Mouse (Mus musculus) lung, embryonic 16.5 days (tissue): ENCODE data around the gene Pola1. TPM values are rescaled to one million over a fixed set of nuclear protein-coding genes. Genes with fewer than 3 reads are reported as not detected.

Experiments
- ATAC-seq: fragments of 200-750 bp; cut with Nextera tagmentation; 2 replicates; pipeline ENCODE4 v1.8.0; 2017; ENCODE audit warnings: low read depth, mild to moderate bottlenecking, moderate library complexity
- H3K27ac ChIP-seq: fragments of 300-500 bp; sonication (generic); 2 replicates; pipeline ENCODE4 v1.5.1; 2014; ENCODE audit warnings: mild to moderate bottlenecking, control low read depth, low read length
- H3K27me3 ChIP-seq: fragments of 300-500 bp; sonication (generic); 2 replicates; pipeline ENCODE4 v1.6.1; 2014; ENCODE audit warnings: low read depth, low read length, mixed read lengths; ENCODE audit not compliant: control insufficient read depth, insufficient read depth
- H3K36me3 ChIP-seq: fragments of 300-500 bp; sonication (generic); 2 replicates; pipeline ENCODE4 v1.6.1; 2014; ENCODE audit warnings: low read length; ENCODE audit not compliant: control insufficient read depth, insufficient read depth
- H3K4me1 ChIP-seq: fragments of 300-500 bp; sonication (generic); replicated peaks from 2 replicates; pipeline ENCODE4 v1.6.1; 2014; ENCODE audit warnings: low read length, mixed read lengths; ENCODE audit not compliant: control insufficient read depth, insufficient read depth
- H3K4me2 ChIP-seq: fragments of 300-500 bp; sonication (generic); 2 replicates; pipeline ENCODE4 v1.6.1; 2014; ENCODE audit warnings: low read depth, low read length, control low read depth
- H3K4me3 ChIP-seq: fragments of 300-500 bp; sonication (generic); 2 replicates; pipeline ENCODE4 v1.5.1; 2014; ENCODE audit warnings: mild to moderate bottlenecking, low read length, control low read depth
- H3K9ac ChIP-seq: fragments of 300-500 bp; sonication (generic); 2 replicates; pipeline ENCODE4 v1.6.1; 2014; ENCODE audit warnings: low read length, control low read depth
- H3K9me3 ChIP-seq: fragments of 300-500 bp; sonication (generic); 2 replicates; pipeline ENCODE4 v1.6.1; 2016; ENCODE audit warnings: low read length; ENCODE audit not compliant: control insufficient read depth
- WGBS: fragments of 180-500 bp; shearing (Covaris S2); extraction: QIAGEN DNeasy Blood & Tissue Kit; methylation state at CpG from one replicate; pipeline ENCODE4 v1.1.7; 2014; 5-methylcytosine and 5-hydroxymethylcytosine counted together
- polyA plus RNA-seq: library from polyadenylated mRNA; unstranded; fragments of >200 nt; fragmentation: Nextera tagmentation; extraction: Ambion mirVana; gene quantifications from 2 replicates; pipeline ENCODE4 v1.2.1, GENCODE M21; 2015

The Pola1 gene
- polyA plus RNA-seq, 1 experiment from 2014 or later: 22.4 TPM

GRCm38 (mm10) chrX:93650738-93651137 is 18.8 kb upstream of the Pola1 start:
- H3K9me3 ChIP-seq: no peaks in the 10 kb centered on the region
- H3K4me1 ChIP-seq: no peaks in the 10 kb centered on the region
- no peak overlapping the region for H3K27ac ChIP-seq
- no peaks in the 10 kb centered on the region for H3K27me3 ChIP-seq
- WGBS: 84% methylated on average over 2 of the region's 2 CpGs
- no peak for ATAC-seq
- H3K9ac ChIP-seq: no peak overlapping the region
- no peak overlapping the region for H3K4me2 ChIP-seq
- H3K4me3 ChIP-seq: no peak overlapping the region
- no peaks in the 10 kb centered on the region for H3K36me3 ChIP-seq

- H3K4me1 ChIP-seq: no peaks in the 10 kb centered on the region
- no peaks in the 10 kb centered on the region for H3K27me3 ChIP-seq
- no peak overlapping the region for H3K4me3 ChIP-seq
- H3K4me2 ChIP-seq: no peak overlapping the region
- no peak overlapping the region for H3K27ac ChIP-seq
- H3K36me3 ChIP-seq: no peaks in the 10 kb centered on the region
- no peak overlapping the region for H3K9ac ChIP-seq
- ATAC-seq: no peak
- no peaks in the 10 kb centered on the region for H3K9me3 ChIP-seq
These were observed 12.1 kb upstream of the Pola1 start for GRCm38 (mm10) chrX:93644022-93644421.

- WGBS: 79% methylated on average over 3 of the region's 3 CpGs
- Histone ChIP-seq H3K4me1 (no peaks in the 10 kb centered on the region), H3K9me3 (no peaks in the 10 kb centered on the region), H3K27ac (no peak overlapping the region), H3K4me2 (no peak overlapping the region), H3K27me3 (no peaks in the 10 kb centered on the region), H3K9ac (no peak overlapping the region), H3K4me3 (no peak overlapping the region), H3K36me3 (no peaks in the 10 kb centered on the region)
- no peak for ATAC-seq
These were observed 11.6 kb upstream of the Pola1 start for GRCm38 (mm10) chrX:93643600-93643999.

- ATAC-seq: no peak
- H3K4me3 ChIP-seq: no peak overlapping the region
- WGBS: 67% methylated on average over 2 of the region's 2 CpGs
- H3K9ac ChIP-seq: no peak overlapping the region
- H3K4me1 ChIP-seq: peaks cover 2% of the 10 kb centered on the region; the same call in 1 of the 2 replicates
- no peak overlapping the region for H3K4me2 ChIP-seq
- H3K27ac ChIP-seq: no peak overlapping the region
- H3K27me3 ChIP-seq: no peaks in the 10 kb centered on the region
- H3K9me3 ChIP-seq: no peaks in the 10 kb centered on the region
- H3K36me3 ChIP-seq: no peaks in the 10 kb centered on the region
These were observed 3.0 kb upstream of the Pola1 start for GRCm38 (mm10) chrX:93634861-93635375.

- WGBS: 48% methylated on average over 1 of the region's 1 CpGs
- Histone ChIP-seq H3K9ac (no peak overlapping the region), H3K9me3 (no peaks in the 10 kb centered on the region), H3K4me2 (peak overlapping the region; percentile 66; the same call in 1 of the 2 replicates), H3K27me3 (no peaks in the 10 kb centered on the region), H3K4me1 (peaks cover 2% of the 10 kb centered on the region; the same call in 1 of the 2 replicates), H3K36me3 (no peaks in the 10 kb centered on the region), H3K4me3 (no peak overlapping the region), H3K27ac (no peak overlapping the region)
- ATAC-seq: no peak
These were observed 1.7 kb downstream of the Pola1 start for GRCm38 (mm10) chrX:93630256-93630655.

GRCm38 (mm10) chrX:93602214-93602613 is 29.7 kb downstream of the Pola1 start:
- ATAC-seq: no peak
- no peak overlapping the region for H3K4me2 ChIP-seq
- no peak overlapping the region for H3K4me3 ChIP-seq
- no peak overlapping the region for H3K9ac ChIP-seq
- H3K27ac ChIP-seq: no peak overlapping the region
- H3K4me1 ChIP-seq: no peaks in the 10 kb centered on the region
- no peaks in the 10 kb centered on the region for H3K9me3 ChIP-seq
- H3K27me3 ChIP-seq: no peaks in the 10 kb centered on the region
- H3K36me3 ChIP-seq: peaks cover 3% of the 10 kb centered on the region; the same call in 1 of the 2 replicates
- WGBS: 58% methylated on average over 1 of the region's 1 CpGs

- Histone ChIP-seq H3K27ac (no peak overlapping the region), H3K4me1 (no peaks in the 10 kb centered on the region), H3K9me3 (no peaks in the 10 kb centered on the region), H3K36me3 (peaks cover 2% of the 10 kb centered on the region; the same call in 1 of the 2 replicates), H3K4me3 (no peak overlapping the region), H3K4me2 (no peak overlapping the region), H3K9ac (no peak overlapping the region), H3K27me3 (no peaks in the 10 kb centered on the region)
- ATAC-seq: no peak
- WGBS: 91% methylated on average over 4 of the region's 4 CpGs
These were observed 37.7 kb downstream of the Pola1 start for GRCm38 (mm10) chrX:93594283-93594682.

- no peaks in the 10 kb centered on the region for H3K27me3 ChIP-seq
- WGBS: 88% methylated on average over 2 of the region's 2 CpGs
- H3K4me3 ChIP-seq: no peak overlapping the region
- no peak overlapping the region for H3K4me2 ChIP-seq
- no peak overlapping the region for H3K9ac ChIP-seq
- H3K9me3 ChIP-seq: no peaks in the 10 kb centered on the region
- ATAC-seq: no peak
- H3K27ac ChIP-seq: no peak overlapping the region
- no peaks in the 10 kb centered on the region for H3K4me1 ChIP-seq
- H3K36me3 ChIP-seq: no peaks in the 10 kb centered on the region
These were observed 51.0 kb downstream of the Pola1 start for GRCm38 (mm10) chrX:93580931-93581330.

GRCm38 (mm10) chrX:93557171-93557570 is 74.8 kb downstream of the Pola1 start:
- Histone ChIP-seq H3K9me3 (no peaks in the 10 kb centered on the region), H3K4me3 (no peak overlapping the region), H3K4me2 (no peak overlapping the region), H3K36me3 (no peaks in the 10 kb centered on the region), H3K4me1 (no peaks in the 10 kb centered on the region), H3K27ac (no peak overlapping the region), H3K27me3 (no peaks in the 10 kb centered on the region), H3K9ac (no peak overlapping the region)
- WGBS: 30% methylated on average over 1 of the region's 1 CpGs
- no peak for ATAC-seq

GRCm38 (mm10) chrX:93539779-93540178 is 92.2 kb downstream of the Pola1 start:
- WGBS: 55% methylated on average over 2 of the region's 2 CpGs
- ATAC-seq: no peak
- H3K9me3 ChIP-seq: no peaks in the 10 kb centered on the region

More at GRCm38 (mm10) chrX:93539779-93540178, 92.2 kb downstream of the Pola1 start:
- H3K36me3 ChIP-seq: no peaks in the 10 kb centered on the region; the same call in 1 of the 2 replicates
- H3K27ac ChIP-seq: no peak overlapping the region
- no peak overlapping the region for H3K4me3 ChIP-seq
- H3K4me1 ChIP-seq: no peaks in the 10 kb centered on the region
- H3K9ac ChIP-seq: no peak overlapping the region
- H3K27me3 ChIP-seq: no peaks in the 10 kb centered on the region
- H3K4me2 ChIP-seq: no peak overlapping the region
